Mouse (Mus musculus): ENCODE measurements around the gene Gm13276. TPM values are rescaled to one million over a fixed set of nuclear protein-coding genes. Genes with fewer than 3 reads are reported as not detected.

Gm13276 gene
- polyA plus RNA-seq, 1 experiment from 2014 or later = not detected

Other genes starting within 250 kb of the Gm13276 start
- not detected in 2 replicates for gene Ifna15, start 227.5 kb upstream of the Gm13276 start, polyA plus RNA-seq (2015; fragmentation: Nextera tagmentation; extraction: Ambion mirVana)
- gene Ifna14, start 213.9 kb upstream of the Gm13276 start, polyA plus RNA-seq (2015; fragmentation: Nextera tagmentation; extraction: Ambion mirVana) = not detected in 2 replicates
- gene Ifna9, start 193.3 kb upstream of the Gm13276 start, polyA plus RNA-seq (2015; fragmentation: Nextera tagmentation; extraction: Ambion mirVana) = not detected in 2 replicates
- gene Ifna12, start 182.3 kb upstream of the Gm13276 start, polyA plus RNA-seq (2015; fragmentation: Nextera tagmentation; extraction: Ambion mirVana) = not detected in 2 replicates
- not detected in 2 replicates for gene C87499, start 151.3 kb upstream of the Gm13276 start, polyA plus RNA-seq (2015; fragmentation: Nextera tagmentation; extraction: Ambion mirVana)
- gene Ifna13, start 141.2 kb upstream of the Gm13276 start, polyA plus RNA-seq (2015; fragmentation: Nextera tagmentation; extraction: Ambion mirVana) = not detected in 2 replicates
- not detected in 2 replicates for gene Ifna16, start 108.8 kb upstream of the Gm13276 start, polyA plus RNA-seq (2015; fragmentation: Nextera tagmentation; extraction: Ambion mirVana)
- not detected in 2 replicates for gene Ifna2, start 101.8 kb upstream of the Gm13276 start, polyA plus RNA-seq (2015; fragmentation: Nextera tagmentation; extraction: Ambion mirVana)
- gene Ifnab, start 94.3 kb upstream of the Gm13276 start, polyA plus RNA-seq (2015; fragmentation: Nextera tagmentation; extraction: Ambion mirVana) = not detected in 2 replicates
- gene Gm26566, start 63.9 kb upstream of the Gm13276 start, polyA plus RNA-seq (2015; fragmentation: Nextera tagmentation; extraction: Ambion mirVana) = 1.2 and 1.4 TPM in 2 replicates
- 122 and 135 TPM in 2 replicates for gene Klhl9, start 63.2 kb upstream of the Gm13276 start, polyA plus RNA-seq (2015; fragmentation: Nextera tagmentation; extraction: Ambion mirVana)
- gene Gm13271, start 30.8 kb upstream of the Gm13276 start, polyA plus RNA-seq (2015; fragmentation: Nextera tagmentation; extraction: Ambion mirVana) = not detected in 2 replicates
- gene Gm13283, start 25.6 kb upstream of the Gm13276 start, polyA plus RNA-seq (2015; fragmentation: Nextera tagmentation; extraction: Ambion mirVana) = 0.16 TPM in 1 of 2 replicates, not detected in the other
- gene Gm13290, start 11.9 kb upstream of the Gm13276 start, polyA plus RNA-seq (2015; fragmentation: Nextera tagmentation; extraction: Ambion mirVana) = 0.46 TPM in 1 of 2 replicates, not detected in the other
- not detected in 2 replicates for gene Gm13289, start 8.8 kb upstream of the Gm13276 start, polyA plus RNA-seq (2015; fragmentation: Nextera tagmentation; extraction: Ambion mirVana)
- gene Gm13272, start 5.9 kb upstream of the Gm13276 start, polyA plus RNA-seq (2015; fragmentation: Nextera tagmentation; extraction: Ambion mirVana) = not detected in 2 replicates
- gene Ifnz, start 3.6 kb upstream of the Gm13276 start, polyA plus RNA-seq (2015; fragmentation: Nextera tagmentation; extraction: Ambion mirVana) = not detected in 2 replicates
- gene Gm13277, start 2.9 kb downstream of the Gm13276 start, polyA plus RNA-seq (2015; fragmentation: Nextera tagmentation; extraction: Ambion mirVana) = not detected in 2 replicates
- gene Gm13278, start 5.8 kb downstream of the Gm13276 start, polyA plus RNA-seq (2015; fragmentation: Nextera tagmentation; extraction: Ambion mirVana) = not detected in 2 replicates
- gene Gm13275, start 8.8 kb downstream of the Gm13276 start, polyA plus RNA-seq (2015; fragmentation: Nextera tagmentation; extraction: Ambion mirVana) = not detected in 2 replicates
- gene Gm13279, start 11.7 kb downstream of the Gm13276 start, polyA plus RNA-seq (2015; fragmentation: Nextera tagmentation; extraction: Ambion mirVana) = not detected in 2 replicates
- not detected in 2 replicates for gene Gm13285, start 14.0 kb downstream of the Gm13276 start, polyA plus RNA-seq (2015; fragmentation: Nextera tagmentation; extraction: Ambion mirVana)
- gene Gm13287, start 17.5 kb downstream of the Gm13276 start, polyA plus RNA-seq (2015; fragmentation: Nextera tagmentation; extraction: Ambion mirVana) = not detected in 2 replicates
- gene Gm13288, start 19.8 kb downstream of the Gm13276 start, polyA plus RNA-seq (2015; fragmentation: Nextera tagmentation; extraction: Ambion mirVana) = not detected in 2 replicates
- gene Ifna7, start 30.5 kb downstream of the Gm13276 start, polyA plus RNA-seq (2015; fragmentation: Nextera tagmentation; extraction: Ambion mirVana) = not detected in 2 replicates
- not detected in 2 replicates for gene Ifna11, start 34.2 kb downstream of the Gm13276 start, polyA plus RNA-seq (2015; fragmentation: Nextera tagmentation; extraction: Ambion mirVana)
- gene Ifna6, start 41.7 kb downstream of the Gm13276 start, polyA plus RNA-seq (2015; fragmentation: Nextera tagmentation; extraction: Ambion mirVana) = not detected in 2 replicates
- not detected in 2 replicates for gene Ifna5, start 49.8 kb downstream of the Gm13276 start, polyA plus RNA-seq (2015; fragmentation: Nextera tagmentation; extraction: Ambion mirVana)
- not detected in 2 replicates for gene Ifna4, start 56.2 kb downstream of the Gm13276 start, polyA plus RNA-seq (2015; fragmentation: Nextera tagmentation; extraction: Ambion mirVana)
- gene Ifna1, start 64.4 kb downstream of the Gm13276 start, polyA plus RNA-seq (2015; fragmentation: Nextera tagmentation; extraction: Ambion mirVana) = not detected in 2 replicates
- gene Ifne, start 94.5 kb downstream of the Gm13276 start, polyA plus RNA-seq (2015; fragmentation: Nextera tagmentation; extraction: Ambion mirVana) = not detected in 2 replicates

Measured in forebrain, embryonic 16.5 days (tissue).